Mouse (Mus musculus): ENCODE measurements around the gene Ccdc141. TPM values are rescaled to one million over a fixed set of nuclear protein-coding genes. Genes with fewer than 3 reads are reported as not detected.

Ccdc141 gene
- total RNA-seq, 4 experiments from 2014 or later: 169 to 239 (median 208) TPM

DNA sequence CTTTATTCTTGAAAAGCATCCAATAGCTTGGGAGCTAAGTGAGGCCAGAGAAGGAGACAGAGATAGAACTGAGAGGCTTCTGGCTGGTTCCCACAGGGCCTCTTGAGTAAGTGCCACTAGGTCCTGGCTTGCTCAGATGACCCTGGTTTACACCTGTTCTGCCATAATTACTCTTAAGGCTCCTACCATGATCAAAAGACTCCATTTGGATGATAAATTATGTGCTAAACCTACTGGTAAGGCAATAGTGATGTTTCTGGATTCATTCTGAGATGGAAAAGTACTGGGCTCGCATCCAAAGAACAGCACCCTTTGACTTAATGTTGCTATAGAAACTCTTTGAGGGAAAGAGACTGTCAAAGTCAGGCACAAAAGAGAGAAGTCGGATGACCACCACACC is 3.9 kb upstream of the Ccdc141 start:
- peak; percentile 57 for DNase-seq (ENCODE audit: low spot score)

DNA sequence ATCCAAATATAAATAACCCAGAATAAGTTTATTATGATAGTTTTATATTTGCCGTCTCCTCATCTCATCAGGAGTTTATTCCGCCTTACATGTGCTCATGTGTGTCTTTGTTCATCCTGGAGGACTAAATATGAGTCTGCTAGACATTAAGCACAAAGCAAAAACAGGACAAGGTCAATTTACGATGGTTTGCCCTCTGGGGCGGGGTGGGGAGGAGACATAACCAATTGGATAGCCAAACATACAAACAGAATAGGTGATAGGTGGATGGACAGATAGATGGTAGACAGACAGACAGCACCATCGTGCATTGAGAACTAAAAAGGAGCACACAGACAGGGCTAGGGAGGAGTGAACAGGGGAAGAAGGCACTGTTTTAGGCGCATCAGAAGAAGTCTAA is 3.4 kb upstream of the Ccdc141 start:
- no peak for DNase-seq (ENCODE audit: low spot score)

DNA sequence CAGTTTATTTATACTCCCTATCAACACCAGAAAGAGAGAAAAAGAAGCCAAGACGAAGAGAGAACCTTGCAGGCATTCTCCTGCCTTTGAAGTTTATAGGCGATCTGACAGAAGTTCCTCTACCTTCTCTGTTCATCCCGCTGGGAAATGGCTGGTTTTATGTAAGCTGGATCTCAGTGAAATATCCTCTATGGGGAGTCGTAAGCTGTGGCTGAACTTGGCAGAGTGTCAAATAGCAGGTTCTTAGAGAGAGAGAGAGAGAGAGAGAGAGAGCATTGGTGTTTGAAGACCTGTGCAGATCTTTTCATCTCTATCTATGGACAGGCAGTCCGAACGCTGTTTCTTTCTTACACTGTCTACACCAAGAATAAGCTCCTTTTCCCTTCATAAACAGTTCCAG is 2.9 kb upstream of the Ccdc141 start:
- DNase-seq (ENCODE audit: low spot score): no peak

DNA sequence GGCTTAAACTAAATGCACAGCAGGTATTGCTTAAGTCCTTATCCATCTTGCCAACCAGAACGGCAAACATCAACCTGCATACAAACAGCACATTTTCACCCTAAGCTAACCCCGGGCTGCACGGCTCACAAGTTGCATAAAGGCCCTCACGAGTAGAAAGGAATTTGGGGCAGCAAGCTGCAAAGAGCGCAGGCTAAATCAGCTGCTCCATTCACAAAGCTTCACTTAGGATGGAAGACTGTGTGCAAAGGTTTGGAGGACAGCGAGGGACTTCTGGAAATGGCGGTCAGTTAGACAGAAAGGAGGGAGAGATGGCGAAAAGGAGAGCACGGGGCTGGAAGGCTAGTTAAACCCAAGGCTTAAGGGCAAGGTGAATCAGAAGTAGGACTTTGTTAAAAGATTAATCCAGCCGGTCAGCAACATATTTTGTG is 1.8 kb upstream of the Ccdc141 start:
- no peak for DNase-seq (ENCODE audit: low spot score)

DNA sequence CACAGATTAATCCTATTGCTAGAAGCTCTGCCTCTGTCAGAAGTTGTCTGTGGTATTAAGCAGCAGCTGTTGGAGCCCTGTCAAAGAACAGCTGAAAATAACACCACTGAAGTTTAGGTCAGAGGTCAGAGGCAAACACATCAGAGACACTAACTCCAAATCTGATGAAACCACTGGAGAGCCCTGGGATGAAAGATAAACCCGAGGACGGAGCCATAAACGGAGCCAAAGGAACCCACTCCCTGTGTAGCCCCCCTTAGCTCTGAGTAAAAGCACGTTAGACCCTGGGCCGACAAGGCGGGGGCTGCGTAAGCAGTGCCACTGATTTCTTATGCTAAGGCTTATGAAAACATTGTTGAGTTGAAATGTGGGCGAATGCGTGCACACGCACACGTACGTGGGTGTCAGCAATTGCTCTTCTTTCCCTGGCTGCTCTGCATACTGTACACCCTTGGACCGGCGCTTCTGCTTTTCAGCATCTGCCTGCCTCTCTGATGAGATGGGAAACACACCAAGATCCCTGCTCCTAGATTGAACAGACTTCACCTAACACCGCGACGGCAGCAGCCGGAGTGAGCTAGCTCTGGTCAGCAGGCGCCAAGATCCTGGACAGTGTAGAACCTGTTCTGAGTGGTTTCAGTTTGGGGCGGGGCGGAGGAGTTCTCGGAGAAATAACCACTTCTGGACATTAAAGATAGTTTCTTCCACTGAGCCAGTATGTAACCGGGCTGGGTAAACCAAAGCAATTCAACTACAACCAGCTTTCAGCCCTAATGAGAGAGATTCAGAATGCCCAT is 1.2 kb upstream of the Ccdc141 start:
- DNase-seq (ENCODE audit: low spot score): peak; percentile 60

DNA sequence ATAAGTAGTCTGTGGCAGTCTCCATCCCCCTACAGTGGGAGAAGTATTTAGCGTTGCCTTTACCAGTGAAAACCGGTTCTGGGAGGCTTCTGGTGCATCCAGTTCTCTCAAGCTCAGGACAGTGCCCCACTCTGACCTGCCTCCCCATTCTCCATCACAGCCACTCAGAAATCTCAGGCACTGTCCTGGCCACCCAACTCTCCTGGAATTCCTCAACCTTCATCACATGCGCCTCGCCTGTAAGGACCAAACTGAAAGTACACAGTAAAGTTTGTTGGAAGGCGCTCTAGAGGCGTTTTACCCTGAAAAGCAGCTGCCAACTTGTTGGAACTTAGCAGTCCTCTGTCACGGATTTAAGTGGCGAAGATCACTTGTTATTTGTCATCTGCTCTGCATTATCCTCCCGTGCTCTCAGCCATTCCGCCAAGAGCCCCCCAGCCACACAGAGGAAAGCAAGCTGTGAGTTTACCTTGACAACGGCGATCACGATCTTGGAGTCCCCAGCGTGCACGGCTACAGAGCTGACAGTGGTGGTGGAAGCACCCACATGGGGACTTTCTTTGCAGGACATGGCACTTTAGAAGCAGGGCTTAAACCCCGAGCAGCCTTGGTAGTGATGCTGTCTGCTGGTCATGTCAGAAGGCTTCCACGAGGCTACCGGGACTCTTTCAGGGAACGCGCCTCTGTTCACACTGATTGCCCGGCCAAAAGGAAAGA is 362 bp downstream of the Ccdc141 start:
- peak; percentile 78 for DNase-seq (ENCODE audit: low spot score)

DNA sequence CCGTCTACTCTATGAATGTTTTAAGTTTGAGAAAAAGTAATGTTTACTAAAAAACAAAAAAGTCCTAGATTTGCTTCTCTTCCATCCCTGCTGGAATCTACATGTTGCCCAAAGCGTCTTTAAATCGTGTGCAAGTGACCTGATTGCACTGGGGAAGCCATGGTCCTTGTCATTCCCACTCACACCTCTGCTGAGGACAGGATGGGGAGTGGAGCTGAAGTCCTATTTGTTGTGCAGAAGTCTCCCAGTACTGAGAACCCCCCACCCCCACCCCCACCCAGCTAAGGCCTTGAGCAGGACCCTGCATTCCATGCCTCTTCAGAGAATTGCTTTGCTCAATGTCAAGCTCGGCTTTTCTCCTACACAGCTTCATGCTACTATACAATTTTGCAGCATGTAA is 1.2 kb downstream of the Ccdc141 start:
- DNase-seq (ENCODE audit: low spot score): no peak

DNA sequence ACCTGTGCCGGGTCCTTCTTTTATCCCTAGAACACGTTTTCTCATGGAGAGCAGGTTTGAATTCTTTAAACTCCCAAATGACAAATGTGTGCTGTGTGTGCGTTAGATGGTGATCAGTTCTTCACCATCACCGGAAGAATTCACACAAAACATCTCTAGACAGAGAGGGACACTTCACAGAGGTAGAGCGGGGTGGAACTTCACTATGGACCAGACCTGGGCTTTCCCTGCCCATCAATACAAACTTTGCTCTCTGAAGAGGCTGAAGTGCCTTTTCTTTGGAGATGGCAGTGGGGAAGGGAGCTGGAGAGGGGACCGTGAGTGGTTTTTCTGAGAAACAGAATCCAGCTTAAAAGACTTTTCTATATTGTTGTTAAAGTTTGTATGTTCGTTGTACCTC is 1.7 kb downstream of the Ccdc141 start:
- no peak for DNase-seq (ENCODE audit: low spot score)

DNA sequence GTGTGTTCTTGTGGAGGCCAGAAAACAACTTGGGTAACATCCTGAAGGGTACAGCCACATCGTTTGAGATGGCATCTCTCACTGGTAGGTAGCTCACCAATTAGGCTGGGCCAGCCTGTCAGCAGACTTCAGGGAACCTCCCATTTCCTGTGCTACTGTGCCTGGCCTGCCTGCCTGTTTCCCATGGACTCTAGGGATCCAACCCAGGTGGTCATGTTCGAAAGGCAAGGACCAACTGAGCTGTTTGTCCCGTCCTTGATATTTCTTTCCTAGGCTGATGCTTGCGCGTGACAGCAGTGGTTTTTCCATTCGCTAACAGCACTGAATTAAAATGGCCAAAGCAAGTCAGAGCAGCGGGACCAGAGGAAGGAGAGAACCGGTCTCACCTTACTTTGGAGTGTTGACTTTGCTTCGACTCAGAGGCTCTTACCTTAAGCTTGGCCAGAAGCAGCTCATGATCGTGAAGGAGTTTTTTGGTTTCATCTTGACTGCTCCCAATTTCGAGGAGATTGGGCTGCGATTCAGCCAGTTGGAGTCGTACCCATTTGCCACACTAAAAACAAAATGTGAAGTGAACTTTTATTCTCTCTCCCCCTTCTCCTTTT is 2.3 kb downstream of the Ccdc141 start:
- DNase-seq (ENCODE audit: low spot score): no peak

DNA sequence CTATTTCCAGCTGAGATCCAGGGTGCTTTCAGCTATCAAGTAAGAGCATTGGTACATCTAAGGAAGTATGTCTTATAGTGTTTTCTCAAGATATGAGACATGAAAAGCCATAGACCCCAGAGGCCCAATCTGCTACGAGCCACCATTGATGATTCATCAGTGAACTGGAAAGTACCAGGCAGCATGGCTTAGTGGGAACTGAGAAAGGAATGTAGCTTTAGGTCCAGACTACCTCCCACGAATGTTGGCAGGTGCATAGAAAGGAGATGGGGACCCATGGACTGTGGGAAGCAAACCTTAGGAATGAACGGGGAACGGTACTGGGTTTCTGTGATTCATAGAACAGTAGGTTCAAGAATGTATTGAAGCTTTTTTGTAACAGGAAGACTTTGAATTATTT is 4.1 kb downstream of the Ccdc141 start:
- DNase-seq (ENCODE audit: low spot score): no peak

DNA sequence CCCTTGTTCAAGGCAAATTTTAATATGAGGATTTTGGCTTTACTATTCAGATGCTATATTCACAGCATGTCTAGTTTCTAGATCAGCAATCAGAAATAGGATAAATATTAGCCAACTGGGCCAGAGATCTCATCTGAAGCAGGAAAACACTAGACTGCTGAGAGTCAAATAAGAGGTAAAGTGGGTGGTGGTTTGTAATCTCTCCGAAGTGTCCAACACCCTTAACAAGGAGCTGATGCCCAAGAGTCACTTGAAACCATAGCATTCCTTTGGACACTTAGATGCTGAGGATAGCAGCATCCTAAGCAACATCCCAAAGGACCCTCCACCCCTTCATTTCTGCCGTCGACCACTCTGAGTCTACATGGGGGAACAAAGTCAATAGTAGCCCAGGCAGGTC is 5.8 kb downstream of the Ccdc141 start:
- no peak for DNase-seq (ENCODE audit: low spot score)

DNA sequence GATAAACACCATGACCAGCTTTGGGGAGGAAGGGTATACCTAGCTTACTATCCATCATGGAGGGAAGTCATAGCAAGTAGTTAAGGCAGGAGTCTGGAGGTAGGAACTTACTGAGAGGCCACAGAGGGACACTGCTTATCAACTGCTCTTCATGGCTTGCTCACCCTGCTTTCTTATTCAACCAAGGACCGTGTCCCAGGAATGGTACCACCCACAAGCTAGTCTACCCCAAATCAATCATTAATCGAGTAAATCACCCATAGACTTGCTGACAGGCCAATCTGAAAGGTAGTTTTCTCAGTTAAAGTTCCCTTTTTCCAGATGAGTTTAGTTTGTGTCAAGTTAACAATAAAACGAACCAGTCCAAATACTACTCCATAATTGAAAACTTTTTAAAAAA is 7.1 kb downstream of the Ccdc141 start:
- DNase-seq (ENCODE audit: low spot score): no peak

DNA sequence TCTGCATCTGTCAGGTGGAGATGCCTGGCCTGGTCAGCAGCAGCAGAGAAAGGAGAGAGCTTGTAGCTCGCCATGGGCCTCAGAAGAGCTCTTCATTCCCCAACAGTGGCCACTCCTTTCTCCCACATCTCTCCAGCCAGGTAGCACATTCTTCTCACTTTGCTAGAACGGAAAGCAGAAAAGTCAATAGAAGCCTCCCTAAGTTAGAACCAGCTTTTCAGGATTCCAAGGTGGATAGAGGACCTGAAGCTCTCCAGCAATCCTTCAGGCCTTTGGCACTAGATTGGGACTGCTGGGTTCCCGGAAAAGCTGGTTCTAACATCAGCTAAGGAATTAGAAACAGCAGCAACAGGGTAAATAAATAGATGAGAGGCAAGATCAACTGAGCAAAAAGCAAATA is 8.3 kb downstream of the Ccdc141 start:
- no peak for DNase-seq (ENCODE audit: low spot score)

DNA sequence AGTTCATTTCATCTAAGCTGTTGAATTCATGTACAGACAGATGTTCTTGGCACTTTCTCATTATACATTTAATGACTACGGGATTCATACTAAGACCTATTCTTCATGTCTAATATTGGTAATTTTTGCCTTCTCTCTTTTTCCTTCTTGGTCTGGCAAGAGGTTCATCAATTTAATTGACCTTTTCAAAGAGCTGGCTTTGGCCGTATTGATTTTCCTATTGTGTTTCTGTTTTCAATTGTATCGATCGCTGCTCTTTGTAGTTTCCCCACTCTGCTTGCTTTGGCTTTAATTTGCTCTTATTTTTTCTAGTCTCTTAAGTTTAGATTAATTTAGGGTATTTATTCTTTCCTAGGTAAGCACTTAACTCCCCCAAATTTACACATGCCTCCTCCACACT is 12.9 kb downstream of the Ccdc141 start:
- DNase-seq (ENCODE audit: low spot score): no peak

DNA sequence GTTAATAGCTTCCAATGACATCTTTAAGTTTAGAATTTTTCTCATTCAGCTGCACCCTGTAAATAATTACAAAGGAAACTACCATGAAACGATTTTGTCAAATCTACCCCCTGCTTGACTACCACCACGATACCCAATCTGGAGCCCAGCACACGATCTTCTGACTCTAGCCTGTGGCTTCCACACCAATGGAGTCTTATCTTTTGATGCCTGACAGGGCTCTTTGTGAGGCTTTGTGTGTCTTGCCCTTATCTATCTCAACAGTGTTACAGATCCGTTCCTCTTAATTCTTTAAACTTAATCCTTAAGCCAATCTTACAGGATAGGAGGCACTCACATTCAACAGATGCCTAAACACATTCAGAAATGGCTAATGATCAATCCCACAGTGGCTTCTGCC is 16.4 kb downstream of the Ccdc141 start:
- DNase-seq (ENCODE audit: low spot score): no peak

DNA sequence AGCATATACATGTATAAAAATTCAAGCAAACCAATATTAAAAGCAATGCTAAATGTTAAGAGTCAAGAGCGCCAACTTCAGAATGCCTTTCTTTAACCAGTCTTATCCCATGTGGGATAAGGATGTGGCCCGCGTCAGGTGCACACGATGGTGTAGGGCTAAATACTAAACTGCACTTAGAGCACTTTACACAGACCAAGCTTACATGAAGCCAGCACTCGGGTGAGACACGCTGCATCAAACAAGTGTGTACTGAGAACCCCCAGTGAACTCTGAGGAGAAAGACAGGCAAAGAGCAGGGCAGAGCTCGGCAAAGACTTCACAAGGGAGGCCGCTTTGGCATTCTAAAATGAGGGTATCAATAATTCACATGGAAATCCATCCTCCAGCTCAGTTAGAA is 19.2 kb downstream of the Ccdc141 start:
- no peak for DNase-seq (ENCODE audit: low spot score)

DNA sequence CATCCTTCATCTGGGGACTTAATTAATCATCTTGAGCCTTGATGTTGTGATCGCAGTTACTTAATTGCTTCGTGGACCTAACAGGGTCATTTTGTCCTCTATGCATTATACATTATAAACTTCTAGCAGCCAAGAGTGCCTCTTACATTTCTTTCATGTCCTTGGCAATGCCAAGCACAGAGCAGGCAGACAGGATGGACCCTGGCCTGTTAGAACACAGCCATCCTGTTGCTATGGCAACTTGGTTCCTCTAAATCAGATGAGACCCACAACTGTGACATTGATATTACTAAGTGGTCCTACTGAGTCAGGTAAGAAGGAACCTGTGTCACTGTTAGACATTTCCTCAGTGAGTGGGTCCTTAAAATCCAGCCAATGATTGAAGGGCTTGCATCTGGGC is 20.9 kb downstream of the Ccdc141 start:
- no peak for DNase-seq (ENCODE audit: low spot score)

DNA sequence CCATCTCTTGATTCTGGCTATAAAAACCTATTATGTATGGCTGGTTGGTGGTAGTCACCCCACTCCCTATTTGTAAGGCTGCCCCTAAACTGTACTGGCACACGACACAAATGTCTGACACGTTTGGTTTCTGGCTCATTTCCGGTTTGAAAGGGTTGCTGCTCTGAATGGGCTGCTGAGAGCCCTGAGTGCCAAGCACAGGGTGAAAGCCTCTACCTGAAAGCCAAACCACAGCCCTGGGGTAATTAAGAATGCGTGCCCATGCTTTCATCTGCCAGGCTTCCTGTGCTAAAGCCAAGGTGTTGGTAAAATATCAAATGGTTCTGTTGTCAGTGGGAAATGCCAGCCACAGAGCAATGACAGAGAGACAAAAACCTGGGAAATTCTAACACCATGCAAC is 22.2 kb downstream of the Ccdc141 start:
- DNase-seq (ENCODE audit: low spot score): no peak

DNA sequence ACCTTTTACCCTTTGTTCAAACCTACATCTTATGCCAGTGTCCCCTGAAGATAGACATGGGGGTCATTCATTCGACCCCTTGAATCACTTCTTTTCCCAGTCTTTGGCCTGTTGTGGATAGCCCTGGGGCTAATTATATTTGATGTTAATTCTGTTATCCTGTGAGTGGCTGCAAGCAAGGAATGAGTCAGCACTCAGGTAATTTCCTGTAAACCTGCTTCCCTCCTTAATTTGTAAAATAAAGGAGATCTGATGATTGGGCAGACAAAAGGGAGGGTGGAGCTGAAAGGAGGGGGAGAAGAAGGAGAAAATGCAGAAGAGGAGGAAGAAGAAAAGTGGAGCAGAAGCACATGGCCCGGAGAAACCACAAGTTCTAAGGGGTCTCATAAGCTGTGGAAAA is 23.5 kb downstream of the Ccdc141 start:
- DNase-seq (ENCODE audit: low spot score): no peak

DNA sequence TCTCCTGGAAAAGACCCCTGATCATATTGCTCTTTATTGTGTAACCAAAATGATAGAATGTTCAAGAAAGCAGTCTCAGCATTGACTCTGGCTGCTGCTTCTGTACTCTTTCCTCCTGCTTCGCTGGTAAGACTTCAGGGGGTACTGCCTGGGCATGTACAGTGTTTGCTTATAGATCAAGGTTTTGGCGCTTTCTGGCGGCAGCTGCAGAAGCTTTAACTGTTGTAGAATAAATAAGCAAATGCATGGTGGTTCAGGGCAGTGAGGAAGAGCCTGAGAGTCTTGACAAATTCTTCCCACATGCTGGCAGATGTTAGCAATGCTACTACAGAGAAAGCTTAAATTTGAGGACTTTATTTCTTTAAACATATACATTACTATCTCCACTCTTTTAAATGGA is 24.1 kb downstream of the Ccdc141 start:
- DNase-seq (ENCODE audit: low spot score): no peak

DNA sequence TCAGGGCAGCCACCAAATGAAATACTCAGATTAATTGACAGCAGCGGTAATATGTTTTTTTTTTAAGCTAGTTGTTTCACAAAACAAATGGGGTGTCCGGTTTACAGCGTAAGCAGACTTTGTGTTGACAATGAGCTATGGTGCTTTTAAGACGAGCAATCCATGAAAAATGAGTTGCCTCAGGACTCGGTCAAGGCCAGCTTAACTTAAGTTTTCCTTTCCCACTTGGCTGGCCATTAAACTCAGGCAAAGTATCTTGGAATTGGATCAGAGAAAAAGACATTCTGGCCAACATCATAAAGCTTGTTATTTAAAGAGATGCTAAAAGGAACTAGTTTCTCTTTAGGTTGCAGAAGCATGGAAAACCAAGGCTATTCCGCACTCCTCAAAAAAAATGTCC is 26.9 kb downstream of the Ccdc141 start:
- DNase-seq (ENCODE audit: low spot score): no peak

DNA sequence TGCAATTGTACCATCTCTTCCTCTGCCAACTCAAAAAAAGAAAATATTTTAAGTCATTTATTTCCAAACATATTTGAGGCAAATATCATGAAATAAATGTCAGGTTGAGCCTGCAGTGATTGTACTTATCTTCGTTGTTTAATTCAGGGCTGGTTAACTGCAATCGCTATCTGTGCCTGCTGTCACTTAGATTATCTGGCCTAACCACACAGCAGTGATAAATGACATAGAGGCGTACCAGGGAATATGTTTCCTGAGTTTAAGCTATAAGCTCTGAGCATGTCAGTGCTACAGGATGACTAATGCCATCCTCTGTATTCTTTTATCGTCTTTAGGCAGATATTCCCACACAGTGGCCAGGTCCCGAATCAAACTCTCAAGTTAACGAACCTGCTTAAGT is 31.6 kb downstream of the Ccdc141 start:
- DNase-seq (ENCODE audit: low spot score): no peak

DNA sequence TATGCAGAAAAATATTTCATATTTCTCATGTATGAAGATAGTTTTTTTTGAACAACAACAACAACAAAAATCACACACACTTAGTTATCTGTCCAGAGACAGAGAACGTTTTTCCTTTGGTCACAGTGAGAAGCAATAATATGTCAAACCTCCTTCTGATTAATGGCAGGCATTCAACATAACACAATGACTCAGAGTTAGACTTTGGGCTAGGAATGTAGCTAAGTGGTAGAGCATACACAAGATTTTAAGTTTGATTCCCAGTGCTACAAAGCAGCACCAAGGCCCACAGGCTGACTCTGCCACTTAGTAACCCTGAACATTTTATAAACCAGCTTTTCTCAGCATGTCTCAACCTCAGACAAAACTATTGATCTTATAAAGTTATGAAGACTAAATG is 35.5 kb downstream of the Ccdc141 start:
- DNase-seq (ENCODE audit: low spot score): no peak
